Mouse (Mus musculus) layer of hippocampus, adult 9-11 months (tissue): Measurements from ENCODE around the gene Dock3.

Experiments used
- DNase-seq: peaks from one replicate; pipeline ENCODE4 v3.0.0; 2022

Gene Dock3

DNA sequence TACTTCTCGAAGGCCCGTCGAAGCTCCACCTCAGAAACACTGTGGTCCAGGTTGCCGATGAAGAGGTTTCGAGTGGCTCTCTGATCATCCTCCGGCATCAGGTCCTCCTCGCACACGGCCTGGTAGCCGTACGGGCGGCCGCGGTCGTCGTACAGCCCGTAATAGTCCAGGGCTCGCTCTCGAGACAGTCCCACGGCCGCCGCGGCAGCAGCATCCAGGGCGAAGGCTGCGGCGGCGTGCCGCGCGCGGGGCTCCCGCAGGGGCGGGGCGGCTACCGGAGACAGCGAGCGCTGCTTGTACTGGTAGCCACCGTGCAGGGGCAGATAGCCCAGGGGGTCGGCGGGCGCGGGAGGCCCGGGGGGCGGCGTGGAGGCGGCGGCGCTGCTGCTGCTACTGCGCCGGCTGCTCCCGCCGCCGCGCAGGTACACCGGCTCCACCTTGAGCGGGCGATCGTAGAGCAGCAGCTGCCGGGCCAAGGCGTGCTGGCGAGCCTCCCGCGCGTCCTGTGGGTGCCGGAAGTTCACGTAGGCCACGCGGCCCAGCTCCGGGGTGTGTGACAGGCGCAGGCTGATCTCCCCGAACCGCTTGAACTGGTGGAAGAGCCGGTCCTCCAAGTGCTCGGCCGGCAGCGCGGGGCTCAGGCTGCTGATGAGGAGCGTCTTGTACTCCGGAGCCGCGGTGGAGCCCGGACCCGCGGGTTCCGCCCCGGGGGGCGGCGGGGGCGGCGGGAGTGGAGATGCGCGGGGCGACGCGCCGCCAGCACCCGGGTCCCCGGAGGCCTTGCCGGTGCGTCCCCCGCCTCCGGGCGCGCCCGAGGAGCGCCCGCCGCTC lies 345.6 kb downstream of the Dock3 start:
- peak; percentile 48 for DNase-seq

DNA sequence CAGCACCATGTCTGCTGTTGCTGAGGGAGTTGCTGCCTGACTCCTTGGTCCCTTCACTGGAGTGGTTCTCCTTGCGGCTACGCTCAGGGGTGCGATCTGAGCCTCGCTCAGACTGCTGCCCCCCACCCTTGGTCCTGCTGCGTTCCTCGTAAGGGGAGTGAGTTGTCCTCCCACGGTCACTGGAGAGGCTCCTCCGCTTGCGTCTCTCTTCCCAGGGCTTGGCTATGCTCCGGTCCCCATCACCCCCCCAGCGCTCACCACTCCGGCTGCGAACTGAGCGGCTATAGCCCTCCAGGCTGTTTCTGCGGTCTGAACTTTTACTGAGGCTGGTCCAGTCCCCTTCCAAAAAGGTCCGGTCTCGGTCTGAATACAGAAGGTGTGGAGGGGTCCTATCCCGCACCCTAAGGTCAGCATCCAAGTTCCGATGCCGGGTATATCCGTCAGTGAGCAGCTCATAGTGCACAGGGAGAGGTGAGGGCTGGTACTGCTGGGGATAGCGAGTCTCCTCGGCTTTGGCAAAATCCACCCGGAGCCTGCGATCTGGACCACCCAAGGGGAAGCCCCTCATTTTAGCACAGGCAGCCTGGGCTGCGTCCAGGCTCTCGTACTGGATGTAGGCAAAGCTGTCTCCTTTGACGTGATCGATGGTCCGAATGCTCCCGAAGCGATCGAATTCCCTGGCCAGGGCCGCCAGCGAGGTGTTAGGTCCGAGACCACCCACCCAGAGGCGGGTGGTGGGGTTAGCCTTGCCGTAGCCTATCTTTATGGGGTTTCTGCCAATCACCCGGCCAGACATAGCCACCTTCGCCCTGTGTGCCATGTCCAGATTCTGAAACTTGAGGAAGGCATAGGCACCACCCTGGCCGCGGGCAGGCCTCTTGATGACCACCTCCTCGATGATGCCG lies 346.5 kb downstream of the Dock3 start:
- DNase-seq = no peak

DNA sequence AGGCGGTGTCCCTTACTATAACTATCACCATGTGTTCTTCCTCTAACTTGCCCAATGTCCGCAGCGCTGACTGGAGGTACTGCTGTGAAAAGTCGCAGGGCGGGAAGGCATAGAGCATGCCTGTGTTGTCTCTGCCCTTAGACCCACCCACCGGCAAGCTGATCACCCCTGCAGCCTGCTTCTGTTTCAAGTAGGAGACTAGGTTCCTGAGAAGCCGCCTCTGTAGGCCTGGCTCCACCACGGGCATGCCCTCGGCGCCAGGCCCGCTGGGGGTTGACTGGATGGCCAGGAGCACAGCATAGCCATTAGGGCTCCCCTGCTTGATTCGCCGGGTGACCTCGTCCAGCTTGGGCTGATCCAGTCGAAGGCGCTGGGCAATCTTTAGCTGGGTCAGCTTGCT lies 347.4 kb downstream of the Dock3 start:
- no peak for DNase-seq

DNA sequence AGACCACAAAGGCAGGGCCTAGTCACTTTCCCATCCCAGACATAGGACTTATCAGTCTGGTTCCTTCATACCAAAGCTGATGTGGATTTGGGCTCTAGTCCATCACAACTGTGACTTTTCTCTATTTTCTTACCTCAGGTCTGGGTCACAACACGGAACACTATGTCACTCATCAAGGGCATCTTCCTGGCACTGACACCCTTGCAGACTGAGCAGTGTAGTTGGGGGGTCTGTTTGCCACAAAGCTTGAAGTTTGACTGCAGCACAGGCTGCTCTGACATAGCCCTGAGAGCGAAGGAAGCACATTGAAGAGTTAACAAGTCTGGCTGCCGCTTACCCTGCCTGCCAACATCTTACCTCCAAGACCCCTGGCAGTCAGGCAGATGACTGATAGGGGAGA lies 348.6 kb downstream of the Dock3 start:
- DNase-seq = no peak

DNA sequence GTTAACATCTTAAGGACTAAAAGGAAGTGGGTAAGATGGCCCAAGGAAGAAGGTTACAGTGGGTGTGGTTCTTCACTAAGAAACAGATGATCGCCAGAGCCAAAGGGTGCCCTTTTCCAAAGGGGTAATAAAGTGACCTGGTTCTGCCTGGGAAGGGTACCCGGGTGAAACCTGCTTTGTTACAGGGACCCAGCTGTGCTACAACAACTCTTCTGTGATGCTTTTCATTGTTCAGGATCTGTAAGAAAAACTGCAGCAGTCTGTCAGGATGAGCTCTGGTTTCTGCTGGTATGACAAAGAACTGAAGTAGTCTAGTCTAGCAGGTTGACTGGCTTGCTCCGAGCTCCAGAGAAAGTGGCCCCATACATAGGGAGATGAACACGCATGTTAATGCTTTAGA lies 349.5 kb downstream of the Dock3 start:
- no peak for DNase-seq

DNA sequence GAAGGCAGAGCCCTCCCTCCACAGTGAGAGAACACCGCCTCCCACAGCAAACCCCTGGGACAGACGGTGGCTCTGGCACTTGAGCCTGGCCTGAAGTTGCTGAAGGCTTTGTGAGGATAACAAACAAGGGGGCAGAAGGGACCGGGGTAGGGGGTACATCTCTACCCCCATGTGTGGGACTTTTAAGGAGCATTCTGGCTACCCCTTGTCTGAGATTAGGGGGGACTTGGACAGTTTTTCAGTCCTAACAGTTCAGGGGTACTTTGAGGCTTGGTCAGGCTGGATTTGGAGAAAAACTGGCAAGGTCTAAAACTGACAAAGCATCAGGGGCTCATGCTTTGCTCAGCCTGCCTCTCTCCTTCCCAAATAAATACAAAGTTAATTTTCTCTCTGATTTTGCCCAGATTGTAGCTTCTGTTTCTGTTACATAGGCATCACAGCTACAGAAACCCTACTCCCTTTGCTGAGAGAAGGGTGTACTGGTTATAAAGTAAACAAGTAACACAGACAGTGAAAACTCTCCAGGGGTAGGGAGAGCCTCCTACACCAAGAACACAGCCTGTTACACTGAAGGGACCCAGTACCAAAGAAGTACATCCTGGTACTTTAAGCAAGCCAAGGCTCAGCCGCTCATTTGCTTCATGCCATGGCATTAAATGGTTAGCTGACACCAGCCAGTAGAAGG lies 350.5 kb downstream of the Dock3 start:
- no peak for DNase-seq

DNA sequence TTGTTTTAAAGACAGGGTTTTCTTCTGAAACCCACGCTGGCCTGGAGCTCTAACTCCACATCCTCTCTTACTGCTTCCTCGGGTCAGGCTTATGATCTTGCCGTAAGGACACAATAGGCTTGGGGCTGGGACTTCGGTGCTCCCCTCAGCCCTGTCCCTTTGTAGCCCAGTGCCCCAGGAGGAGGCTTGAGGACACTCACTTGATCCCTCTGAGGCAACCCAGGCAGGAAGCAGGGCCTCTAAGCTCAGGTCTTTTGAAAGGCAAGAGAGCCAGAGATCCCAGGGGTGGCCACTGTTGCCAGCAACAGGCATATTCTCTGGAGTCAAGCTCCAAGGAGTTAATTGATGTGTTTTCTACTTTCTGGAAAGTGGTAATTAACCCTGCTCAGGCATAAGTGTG lies 352.2 kb downstream of the Dock3 start:
- no peak for DNase-seq

DNA sequence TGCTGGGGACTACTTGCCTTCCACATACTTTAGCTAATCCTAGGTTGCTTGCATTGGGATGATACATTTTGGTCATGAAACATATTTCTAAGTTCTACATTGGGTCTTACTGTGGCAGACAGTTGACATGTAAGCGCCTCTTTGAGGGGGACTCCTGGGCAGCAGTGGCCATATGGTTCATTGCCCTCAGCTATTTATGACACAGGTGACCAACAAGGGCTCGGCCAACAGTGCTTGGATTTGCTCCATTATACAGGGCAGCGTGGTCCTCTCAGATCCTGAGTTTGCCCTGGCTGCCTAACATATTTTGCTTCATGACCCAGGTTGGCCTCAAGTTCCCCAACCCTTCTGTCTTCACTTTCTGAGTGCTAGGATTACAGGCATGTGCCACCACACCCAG lies 355.0 kb downstream of the Dock3 start:
- no peak for DNase-seq

DNA sequence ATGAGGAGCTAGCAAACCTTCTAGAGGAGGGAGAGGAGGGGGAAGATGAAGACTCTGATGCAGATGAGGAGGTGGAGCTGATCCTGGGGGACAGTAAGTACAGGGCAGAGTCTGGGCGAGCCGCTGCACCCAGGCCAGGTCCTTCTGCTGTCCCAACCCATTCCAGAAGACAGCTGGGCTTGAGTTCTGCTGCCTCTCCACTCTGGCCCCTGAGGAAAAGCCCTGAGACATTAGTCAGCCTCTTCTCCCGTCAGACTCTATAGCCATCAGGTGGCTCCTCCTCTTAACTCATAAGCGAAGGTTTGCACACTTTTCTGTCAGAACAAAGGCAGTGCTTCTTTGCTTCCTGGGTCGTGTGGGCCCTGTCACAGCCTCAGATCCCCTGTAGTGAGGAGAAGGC lies 357.5 kb downstream of the Dock3 start:
- no peak for DNase-seq

DNA sequence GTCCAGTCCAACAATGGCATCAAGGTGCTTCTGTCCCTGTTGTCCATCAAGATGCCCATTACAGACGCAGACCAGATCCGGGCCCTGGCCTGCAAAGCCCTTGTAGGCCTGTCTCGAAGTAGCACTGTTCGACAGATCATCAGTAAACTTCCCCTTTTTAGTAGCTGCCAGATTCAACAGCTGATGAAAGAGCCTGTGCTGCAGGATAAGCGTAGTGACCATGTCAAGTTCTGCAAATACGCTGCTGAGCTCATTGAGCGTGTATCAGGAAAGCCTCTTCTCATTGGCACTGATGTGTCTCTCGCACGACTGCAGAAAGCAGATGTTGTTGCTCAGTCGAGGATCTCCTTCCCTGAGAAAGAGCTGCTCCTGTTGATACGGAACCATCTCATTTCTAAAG lies 373.7 kb downstream of the Dock3 start:
- DNase-seq = no peak

DNA sequence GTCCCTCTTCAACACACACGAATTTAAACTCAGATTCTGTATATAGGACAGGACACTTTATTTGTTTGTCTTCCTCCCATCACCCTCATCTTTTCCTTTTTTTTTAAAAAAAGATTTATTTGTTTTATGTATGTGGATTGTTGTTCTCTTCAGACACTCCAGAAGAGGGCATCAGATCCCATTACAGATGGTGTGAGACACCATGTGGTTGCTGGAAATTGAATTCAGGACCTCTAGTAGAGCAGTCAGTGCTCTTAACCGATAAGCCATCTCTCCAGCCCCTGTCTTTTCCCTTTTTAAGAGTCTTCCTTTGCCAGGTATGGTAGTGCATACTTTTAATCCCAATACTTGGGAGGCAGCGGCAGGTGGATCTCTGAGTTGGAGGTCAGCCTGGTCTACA lies 375.0 kb downstream of the Dock3 start:
- DNase-seq = no peak
